Mouse (Mus musculus): ENCODE results near the gene Tial1.

DNA sequence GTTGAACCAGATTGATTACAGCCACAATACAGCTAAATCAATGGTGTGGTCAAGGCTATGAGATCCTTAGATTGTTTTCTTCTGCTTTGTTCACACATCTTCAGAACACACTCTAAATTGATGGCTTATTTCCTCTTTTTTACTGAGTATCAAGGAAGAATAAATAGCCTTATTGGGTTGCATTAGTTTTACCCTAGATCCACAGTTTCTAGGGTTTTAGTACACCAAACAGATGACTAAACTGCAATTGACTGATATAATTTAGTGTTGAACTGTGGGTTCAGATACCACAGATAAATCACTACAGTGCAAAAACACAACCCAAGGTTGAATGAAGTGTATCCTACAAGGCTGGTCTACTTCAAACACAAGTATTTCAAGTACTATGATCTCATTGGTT, 3.5 kb downstream of the Tial1 start:
- no peak for TF ChIP-seq POLR2A (IDR thresholded peaks at IDR 0.05; ENCODE audit: insufficient read depth, low read depth, low read length)
- no peak for TF ChIP-seq EP300 (IDR thresholded peaks at IDR 0.05; ENCODE audit: insufficient read depth, low read depth, low read length)
- TF ChIP-seq CTCF (IDR thresholded peaks at IDR 0.05): no peak

All from heart, adult 2 months (tissue).